Mouse (Mus musculus) hindbrain, embryonic 14.5 days (tissue): ENCODE results near the gene Fmo1. TPM values are rescaled to one million over a fixed set of nuclear protein-coding genes. Genes with fewer than 3 reads are reported as not detected.

Experiments
- ATAC-seq: fragments of 200-750 bp; cut with Nextera tagmentation; 2 replicates; pipeline ENCODE4 v1.8.0; 2017; ENCODE audit warnings: moderate number of reproducible peaks, mild to moderate bottlenecking, moderate TSS enrichment, moderate library complexity; ENCODE audit not compliant: low FRiP score
- DNase-seq: peaks from one replicate; pipeline ENCODE4 v3.0.0-alpha.2; 2015; ENCODE audit warnings: low spot score
- H3K27ac ChIP-seq: fragments of 300-500 bp; sonication (generic); 2 replicates; pipeline ENCODE4 v1.5.1; 2014; ENCODE audit warnings: mild to moderate bottlenecking, moderate library complexity
- H3K27me3 ChIP-seq: fragments of 300-500 bp; sonication (generic); 2 replicates; pipeline ENCODE4 v1.6.1; 2014; ENCODE audit warnings: mild to moderate bottlenecking, low read length, mixed read lengths; ENCODE audit not compliant: control insufficient read depth, insufficient read depth
- H3K36me3 ChIP-seq: fragments of 300-500 bp; sonication (generic); replicated peaks from 2 replicates; pipeline ENCODE4 v1.6.1; 2014; ENCODE audit not compliant: control insufficient read depth, insufficient read depth
- H3K4me1 ChIP-seq: fragments of 300-500 bp; sonication (generic); replicated peaks from 2 replicates; pipeline ENCODE4 v1.6.1; 2014; ENCODE audit warnings: antibody characterized with exemption, low read length, mixed read lengths; ENCODE audit not compliant: control insufficient read depth, insufficient read depth
- H3K4me2 ChIP-seq: fragments of 300-500 bp; sonication (generic); replicated peaks from 2 replicates; pipeline ENCODE4 v1.6.1; 2014; ENCODE audit warnings: mild to moderate bottlenecking, moderate library complexity
- H3K4me3 ChIP-seq: fragments of 300-500 bp; sonication (generic); replicated peaks from 2 replicates; pipeline ENCODE4 v1.5.1; 2014; ENCODE audit warnings: mild to moderate bottlenecking, low read length
- H3K9ac ChIP-seq: fragments of 300-500 bp; sonication (generic); 2 replicates; pipeline ENCODE4 v1.6.1; 2014
- H3K9me3 ChIP-seq: fragments of 300-500 bp; sonication (generic); 2 replicates; pipeline ENCODE4 v1.6.1; 2016; ENCODE audit warnings: low read length; ENCODE audit not compliant: control insufficient read depth
- WGBS: fragments of 180-500 bp; shearing (Covaris S2); extraction: QIAGEN DNeasy Blood & Tissue Kit; methylation state at CpG from one replicate; pipeline ENCODE4 v1.1.7; 2014; 5-methylcytosine and 5-hydroxymethylcytosine counted together
- polyA plus RNA-seq: library from polyadenylated mRNA; unstranded; fragments of >200 nt; fragmentation: Nextera tagmentation; extraction: Ambion mirVana; gene quantifications from 2 replicates; pipeline ENCODE4 v1.2.1, GENCODE M21; 2014

Gene Fmo1
- polyA plus RNA-seq, 1 experiment from 2014 or later = 36.6 TPM

- Histone ChIP-seq H3K4me3 (no peak overlapping the region), H3K9me3 (0 out of 2 replicates have a peak, but pooled peaks cover 3% of the 10 kb centered on the region), H3K4me1 (no peaks in the 10 kb centered on the region), H3K27me3 (no peaks in the 10 kb centered on the region), H3K27ac (no peak overlapping the region), H3K9ac (no peak overlapping the region), H3K4me2 (no peak overlapping the region), H3K36me3 (no peaks in the 10 kb centered on the region)
- 86% methylated on average over 8 of the region's 8 CpGs for WGBS
- ATAC-seq = no peak
- no peak for DNase-seq
These were observed 1.5 kb downstream of the Fmo1 start for GRCm38 (mm10) chr1:162864816-162865492.

- Histone ChIP-seq H3K4me1 (no peaks in the 10 kb centered on the region), H3K4me2 (no peak overlapping the region), H3K9ac (no peak overlapping the region), H3K27me3 (no peaks in the 10 kb centered on the region), H3K27ac (no peak overlapping the region), H3K4me3 (no peak overlapping the region), H3K36me3 (no peaks in the 10 kb centered on the region), H3K9me3 (0 out of 2 replicates have a peak, but pooled peaks cover 3% of the 10 kb centered on the region)
- 94% methylated on average over 5 of the region's 5 CpGs for WGBS
- no peak for ATAC-seq
- no peak for DNase-seq
These were observed 2.1 kb downstream of the Fmo1 start for GRCm38 (mm10) chr1:162864279-162864678.

- H3K27ac ChIP-seq = no peak overlapping the region
- no peak for DNase-seq
- no peak overlapping the region for H3K4me2 ChIP-seq
- H3K9ac ChIP-seq = no peak overlapping the region
- no peaks in the 10 kb centered on the region for H3K27me3 ChIP-seq
- H3K4me1 ChIP-seq = 0 out of 2 replicates have a peak, but pooled peaks cover 4% of the 10 kb centered on the region
- 0 out of 2 replicates have a peak, but pooled peaks cover 3% of the 10 kb centered on the region for H3K9me3 ChIP-seq
- ATAC-seq = no peak
- 94% methylated on average over 3 of the region's 3 CpGs for WGBS
- H3K36me3 ChIP-seq = no peaks in the 10 kb centered on the region
- H3K4me3 ChIP-seq = no peak overlapping the region
These were observed 2.8 kb downstream of the Fmo1 start for GRCm38 (mm10) chr1:162863579-162863978.

- WGBS = 23% methylated on average over 1 of the region's 1 CpGs
- H3K4me3 ChIP-seq = no peak overlapping the region
- no peaks in the 10 kb centered on the region for H3K27me3 ChIP-seq
- ATAC-seq (no peak), DNase-seq (no peak)
- no peak overlapping the region for H3K9ac ChIP-seq
- no peaks in the 10 kb centered on the region for H3K9me3 ChIP-seq
- no peak overlapping the region for H3K4me2 ChIP-seq
- 0 out of 2 replicates have a peak, but pooled peaks cover 5% of the 10 kb centered on the region for H3K4me1 ChIP-seq
- no peaks in the 10 kb centered on the region for H3K36me3 ChIP-seq
- H3K27ac ChIP-seq = no peak overlapping the region
These were observed 4.1 kb downstream of the Fmo1 start for GRCm38 (mm10) chr1:162862328-162862727.

- Histone ChIP-seq H3K4me2 (no peak overlapping the region), H3K4me3 (no peak overlapping the region), H3K27me3 (no peaks in the 10 kb centered on the region), H3K36me3 (no peaks in the 10 kb centered on the region), H3K27ac (peak overlapping the region; percentile 66; the same call in 1 of the 2 replicates), H3K9me3 (no peaks in the 10 kb centered on the region), H3K9ac (no peak overlapping the region), H3K4me1 (0 out of 2 replicates have a peak, but pooled peaks cover 5% of the 10 kb centered on the region)
- ATAC-seq = peak; percentile 54; the same call in 1 of the 2 replicates
- no peak for DNase-seq
- 69% methylated on average over 9 of the region's 9 CpGs for WGBS
These were observed 6.3 kb downstream of the Fmo1 start for GRCm38 (mm10) chr1:162859996-162860605.

- H3K9me3 ChIP-seq = no peaks in the 10 kb centered on the region
- peak overlapping the region; percentile 66 for H3K27ac ChIP-seq
- H3K4me1 ChIP-seq = 0 out of 2 replicates have a peak, but pooled peaks cover 5% of the 10 kb centered on the region
- peak; percentile 62; the same call in 1 of the 2 replicates for ATAC-seq
- H3K4me2 ChIP-seq = peak overlapping the region; percentile 38
- no peak for DNase-seq
- H3K4me3 ChIP-seq = peak overlapping the region; percentile 5; the same call in 1 of the 2 replicates
- 51% methylated on average over 10 of the region's 10 CpGs for WGBS
- H3K9ac ChIP-seq = no peak overlapping the region
- H3K27me3 ChIP-seq = no peaks in the 10 kb centered on the region
- H3K36me3 ChIP-seq = no peaks in the 10 kb centered on the region
These were observed 6.8 kb downstream of the Fmo1 start for GRCm38 (mm10) chr1:162859545-162859976.

- H3K27ac ChIP-seq = peak overlapping the region; percentile 66
- H3K9ac ChIP-seq = peak overlapping the region; percentile 20; the same call in 1 of the 2 replicates
- 44% methylated on average over 12 of the region's 12 CpGs for WGBS
- no peaks in the 10 kb centered on the region for H3K27me3 ChIP-seq
- H3K4me3 ChIP-seq = peak overlapping the region; percentile 22
- H3K4me2 ChIP-seq = peak overlapping the region; percentile 38
- peak; percentile 75 for ATAC-seq
- peak; percentile 35 for DNase-seq
- H3K4me1 ChIP-seq = 0 out of 2 replicates have a peak, but pooled peaks cover 5% of the 10 kb centered on the region
- H3K36me3 ChIP-seq = no peaks in the 10 kb centered on the region
- no peaks in the 10 kb centered on the region for H3K9me3 ChIP-seq
These were observed 7.7 kb downstream of the Fmo1 start for GRCm38 (mm10) chr1:162858748-162859130.

- Histone ChIP-seq H3K4me3 (peak overlapping the region; percentile 22), H3K9me3 (no peaks in the 10 kb centered on the region), H3K27ac (peak overlapping the region; percentile 74), H3K4me2 (peak overlapping the region; percentile 38), H3K27me3 (no peaks in the 10 kb centered on the region), H3K36me3 (no peaks in the 10 kb centered on the region), H3K4me1 (0 out of 2 replicates have a peak, but pooled peaks cover 5% of the 10 kb centered on the region), H3K9ac (peak overlapping the region; percentile 20; the same call in 1 of the 2 replicates)
- 53% methylated on average over 17 of the region's 18 CpGs for WGBS
- ATAC-seq = peak; percentile 48; the same call in 1 of the 2 replicates
- DNase-seq = no peak
These were observed 8.4 kb downstream of the Fmo1 start for GRCm38 (mm10) chr1:162857766-162858747.
